Mouse (Mus musculus) neural tube, embryonic 11.5 days (tissue): Measurements from ENCODE around the gene AB124611. TPM values are rescaled to one million over a fixed set of nuclear protein-coding genes. Genes with fewer than 3 reads are reported as not detected.

ENCODE experiments used
- ATAC-seq: fragments of 200-750 bp; cut with Nextera tagmentation; 2 replicates; pipeline ENCODE4 v1.8.0; 2017; ENCODE audit warnings: moderate number of reproducible peaks, mild to moderate bottlenecking, moderate TSS enrichment, moderate library complexity; ENCODE audit not compliant: insufficient read depth, low FRiP score, low TSS enrichment
- DNase-seq: peaks from one replicate; pipeline ENCODE4 v3.0.0-alpha.2; 2015; ENCODE audit warnings: low spot score
- H3K27ac ChIP-seq: fragments of 300-500 bp; sonication (generic); 2 replicates; pipeline ENCODE4 v1.5.1; 2014; ENCODE audit warnings: low read depth, mild to moderate bottlenecking, low read length
- H3K27me3 ChIP-seq: fragments of 300-500 bp; sonication (generic); 2 replicates; pipeline ENCODE4 v1.6.1; 2014; ENCODE audit warnings: mild to moderate bottlenecking, low read length, mixed read lengths; ENCODE audit not compliant: control insufficient read depth, insufficient read depth
- H3K36me3 ChIP-seq: fragments of 300-500 bp; sonication (generic); 2 replicates; pipeline ENCODE4 v1.6.1; 2014; ENCODE audit warnings: mild to moderate bottlenecking, low read length, moderate library complexity, mixed read lengths; ENCODE audit not compliant: control insufficient read depth, insufficient read depth
- H3K4me1 ChIP-seq: fragments of 300-500 bp; sonication (generic); 2 replicates; pipeline ENCODE4 v1.6.1; 2014; ENCODE audit warnings: low read length, mixed read lengths; ENCODE audit not compliant: control insufficient read depth, insufficient read depth
- H3K4me2 ChIP-seq: fragments of 300-500 bp; sonication (generic); 2 replicates; pipeline ENCODE4 v1.6.1; 2014; ENCODE audit warnings: low read depth, mild to moderate bottlenecking, moderate library complexity
- H3K4me3 ChIP-seq: fragments of 300-500 bp; sonication (generic); 2 replicates; pipeline ENCODE4 v1.5.1; 2014; ENCODE audit warnings: low read depth, low read length
- H3K9ac ChIP-seq: fragments of 300-500 bp; sonication (generic); 2 replicates; pipeline ENCODE4 v1.6.1; 2014; ENCODE audit warnings: mild to moderate bottlenecking, low read length
- H3K9me3 ChIP-seq: fragments of 300-500 bp; sonication (generic); 2 replicates; pipeline ENCODE4 v1.6.1; 2016; ENCODE audit warnings: low read length; ENCODE audit not compliant: control insufficient read depth
- WGBS: fragments of 180-500 bp; shearing (Covaris S2); extraction: QIAGEN DNeasy Blood & Tissue Kit; methylation state at CpG from one replicate; pipeline ENCODE4 v1.1.7; 2014; 5-methylcytosine and 5-hydroxymethylcytosine counted together
- polyA plus RNA-seq: library from polyadenylated mRNA; unstranded; fragments of >200 nt; fragmentation: Nextera tagmentation; extraction: Ambion mirVana; gene quantifications from 2 replicates; pipeline ENCODE4 v1.2.1, GENCODE M21; 2014

AB124611 gene
- polyA plus RNA-seq, 1 experiment from 2014 or later = 2.7 TPM

- peak overlapping the region; percentile 46 for H3K27ac ChIP-seq
- WGBS = 85% methylated on average over 16 of the region's 16 CpGs
- ATAC-seq (no peak), DNase-seq (peak; percentile 58)
- H3K4me2 ChIP-seq = no peak overlapping the region
- no peaks in the 10 kb centered on the region for H3K4me1 ChIP-seq
- peaks cover 9% of the 10 kb centered on the region for H3K36me3 ChIP-seq
- H3K27me3 ChIP-seq = no peaks in the 10 kb centered on the region
- H3K9ac ChIP-seq = no peak overlapping the region
- no peaks in the 10 kb centered on the region for H3K9me3 ChIP-seq
- H3K4me3 ChIP-seq = no peak overlapping the region
These were observed 28.9 kb upstream of the AB124611 start for GRCm38 (mm10) chr9:21497050-21497542.

- no peak for DNase-seq
- no peaks in the 10 kb centered on the region for H3K27me3 ChIP-seq
- H3K4me1 ChIP-seq = no peaks in the 10 kb centered on the region
- ATAC-seq = no peak
- H3K36me3 ChIP-seq = peaks cover 9% of the 10 kb centered on the region
- WGBS = 93% methylated on average over 2 of the region's 2 CpGs
- no peaks in the 10 kb centered on the region for H3K9me3 ChIP-seq
- H3K4me3 ChIP-seq = no peak overlapping the region
- no peak overlapping the region for H3K4me2 ChIP-seq
- H3K27ac ChIP-seq = peak overlapping the region; percentile 46; the same call in 1 of the 2 replicates
- no peak overlapping the region for H3K9ac ChIP-seq
These were observed 28.3 kb upstream of the AB124611 start for GRCm38 (mm10) chr9:21497664-21498063.

GRCm38 (mm10) chr9:21498284-21498902 is 27.6 kb upstream of the AB124611 start:
- no peak for DNase-seq
- H3K36me3 ChIP-seq = peaks cover 9% of the 10 kb centered on the region

GRCm38 (mm10) chr9:21503352-21503751 is 22.6 kb upstream of the AB124611 start:
- Histone ChIP-seq H3K9ac (no peak overlapping the region), H3K9me3 (no peaks in the 10 kb centered on the region), H3K27me3 (no peaks in the 10 kb centered on the region), H3K4me2 (no peak overlapping the region), H3K4me1 (no peaks in the 10 kb centered on the region), H3K27ac (no peak overlapping the region), H3K36me3 (peaks cover 19% of the 10 kb centered on the region), H3K4me3 (no peak overlapping the region)
- 97% methylated on average over 8 of the region's 8 CpGs for WGBS
- no peak for ATAC-seq
- no peak for DNase-seq

More at GRCm38 (mm10) chr9:21498284-21498902, 27.6 kb upstream of the AB124611 start:
- no peaks in the 10 kb centered on the region for H3K4me1 ChIP-seq
- no peak overlapping the region for H3K4me3 ChIP-seq
- H3K9ac ChIP-seq = no peak overlapping the region
- WGBS = 93% methylated on average over 12 of the region's 12 CpGs
- no peaks in the 10 kb centered on the region for H3K27me3 ChIP-seq
- H3K27ac ChIP-seq = no peak overlapping the region
- ATAC-seq = no peak
- H3K9me3 ChIP-seq = no peaks in the 10 kb centered on the region
- H3K4me2 ChIP-seq = no peak overlapping the region

GRCm38 (mm10) chr9:21505767-21506166 is 20.2 kb upstream of the AB124611 start:
- Histone ChIP-seq H3K4me3 (no peak overlapping the region), H3K4me2 (no peak overlapping the region), H3K9ac (no peak overlapping the region), H3K36me3 (peaks cover 14% of the 10 kb centered on the region), H3K9me3 (no peaks in the 10 kb centered on the region), H3K27me3 (no peaks in the 10 kb centered on the region), H3K27ac (no peak overlapping the region), H3K4me1 (no peaks in the 10 kb centered on the region)
- DNase-seq (no peak), ATAC-seq (no peak)

GRCm38 (mm10) chr9:21507753-21508430 is 18.1 kb upstream of the AB124611 start:
- Histone ChIP-seq H3K9me3 (no peaks in the 10 kb centered on the region), H3K36me3 (peaks cover 14% of the 10 kb centered on the region), H3K27me3 (no peaks in the 10 kb centered on the region), H3K27ac (no peak overlapping the region), H3K9ac (no peak overlapping the region), H3K4me3 (no peak overlapping the region), H3K4me1 (no peaks in the 10 kb centered on the region), H3K4me2 (no peak overlapping the region)
- 93% methylated on average over 15 of the region's 15 CpGs for WGBS
- ATAC-seq (no peak), DNase-seq (no peak)

- H3K4me1 ChIP-seq = no peaks in the 10 kb centered on the region
- peak overlapping the region; percentile 63; the same call in 1 of the 2 replicates for H3K4me3 ChIP-seq
- no peaks in the 10 kb centered on the region for H3K27me3 ChIP-seq
- peaks cover 14% of the 10 kb centered on the region for H3K36me3 ChIP-seq
- 79% methylated on average over 7 of the region's 7 CpGs for WGBS
- ATAC-seq = no peak
- H3K9me3 ChIP-seq = no peaks in the 10 kb centered on the region
- no peak overlapping the region for H3K9ac ChIP-seq
- H3K4me2 ChIP-seq = peak overlapping the region; percentile 38
- DNase-seq = no peak
- no peak overlapping the region for H3K27ac ChIP-seq
These were observed 17.0 kb upstream of the AB124611 start for GRCm38 (mm10) chr9:21508871-21509404.

- Histone ChIP-seq H3K9me3 (no peaks in the 10 kb centered on the region), H3K4me2 (peak within 1 kb of the TSS; percentile 38), H3K4me3 (peak within 1 kb of the TSS; percentile 63), H3K9ac (peak within 1 kb of the TSS; percentile 72), H3K27ac (peak within 1 kb of the TSS; percentile 77), H3K36me3 (peaks cover 14% of the 10 kb centered on the region), H3K27me3 (no peaks in the 10 kb centered on the region), H3K4me1 (no peaks in the 10 kb centered on the region)
- peak; percentile 94 for DNase-seq
- peak; percentile 96 for ATAC-seq
- WGBS = under 1% methylated on average over 44 of the region's 44 CpGs
These were observed 15.9 kb upstream of the AB124611 start, which contains the start of gene Tmed1 for GRCm38 (mm10) chr9:21509772-21510688. TSS of gene Tmed1 (minus strand) at chr9:21510252.
